Mouse (Mus musculus): ENCODE data around the gene Ing3.

DNA sequence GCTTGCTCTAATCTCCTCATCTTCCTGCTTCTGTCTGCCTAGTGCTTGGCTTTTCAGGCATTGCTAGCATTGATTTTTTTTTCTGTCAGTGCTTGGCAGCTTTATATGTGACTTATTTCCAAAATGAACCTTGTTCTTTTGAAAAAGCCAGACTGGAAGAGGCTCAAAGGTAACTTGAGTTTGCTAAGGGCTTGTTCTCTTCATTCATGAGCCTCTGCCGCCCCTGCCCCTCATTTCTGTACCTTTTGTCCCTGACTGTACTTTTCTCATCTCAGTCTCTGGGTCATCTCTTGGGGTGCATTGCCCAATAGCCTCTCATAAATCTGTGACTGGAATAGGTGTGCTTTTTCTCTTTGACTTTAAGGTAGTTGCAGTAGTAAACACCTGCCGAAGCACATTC lies 1.3 kb downstream of the Ing3 start:
- TF ChIP-seq CTCF (IDR thresholded peaks at IDR 0.05; ENCODE audit: borderline replicate concordance, insufficient read depth, low read length) = no peak
- no peak for TF ChIP-seq POLR2A (IDR thresholded peaks at IDR 0.05; ENCODE audit: low read depth, low read length)
